Mouse (Mus musculus): Measurements from ENCODE around the gene Spsb2.
A peak's percentile ranks its signal among the peaks of the same experiment; 100 is the strongest.
"Not testable (repeated sequence)": the region's sequence is repeated elsewhere in the genome, so short reads cannot be mapped to it uniquely, and the experiment has no call there.

Spsb2 gene

DNA sequence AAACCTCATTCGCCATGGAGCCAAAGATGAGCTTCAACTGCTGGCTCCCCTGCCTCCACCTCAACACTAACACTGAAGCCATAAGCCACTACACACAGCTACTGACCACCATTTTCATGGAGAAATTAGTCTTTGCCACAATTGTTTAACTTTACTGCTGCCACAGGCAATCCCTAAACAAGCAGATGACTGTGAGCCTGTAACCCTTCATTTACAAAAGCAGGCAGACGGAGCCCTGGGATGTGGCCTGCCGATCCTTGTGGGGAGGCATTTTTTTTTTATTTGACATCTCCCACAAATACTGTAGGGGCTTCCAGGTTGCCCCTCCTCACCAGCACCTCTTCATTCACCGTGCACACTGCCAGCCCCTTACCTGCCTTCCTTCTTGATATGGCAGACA lies 8.2 kb downstream of the Spsb2 start:
- DNase-seq (ENCODE audit: low read depth in 2 of 2, low spot score in 2 of 2) = no peak

DNA sequence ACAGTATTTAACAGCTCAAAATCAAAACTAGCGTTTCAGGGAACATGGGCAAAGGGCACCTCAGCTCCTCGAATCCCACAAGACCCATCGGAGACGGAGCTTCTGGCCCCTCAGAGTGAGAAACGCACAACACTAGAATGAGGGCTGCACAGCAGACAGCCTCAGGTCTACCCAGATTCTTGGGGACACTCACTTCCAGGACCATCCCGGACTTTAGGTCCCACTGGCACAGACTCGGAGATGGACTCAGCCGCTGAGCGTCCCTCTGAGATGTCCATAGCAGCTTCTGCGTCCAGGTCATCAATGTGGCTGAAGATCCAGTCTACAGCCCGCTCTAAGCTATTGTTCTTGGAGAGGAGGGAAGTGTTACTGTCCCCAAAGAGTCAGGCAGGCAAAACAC lies 8.7 kb downstream of the Spsb2 start:
- no peak for DNase-seq (ENCODE audit: low read depth in 2 of 2, low spot score in 2 of 2)

GRCm38 (mm10) chr6:124817563-124817962 lies 9.1 kb downstream of the Spsb2 start:
- no peak for DNase-seq (ENCODE audit: low read depth in 2 of 2, low spot score in 2 of 2)

DNA sequence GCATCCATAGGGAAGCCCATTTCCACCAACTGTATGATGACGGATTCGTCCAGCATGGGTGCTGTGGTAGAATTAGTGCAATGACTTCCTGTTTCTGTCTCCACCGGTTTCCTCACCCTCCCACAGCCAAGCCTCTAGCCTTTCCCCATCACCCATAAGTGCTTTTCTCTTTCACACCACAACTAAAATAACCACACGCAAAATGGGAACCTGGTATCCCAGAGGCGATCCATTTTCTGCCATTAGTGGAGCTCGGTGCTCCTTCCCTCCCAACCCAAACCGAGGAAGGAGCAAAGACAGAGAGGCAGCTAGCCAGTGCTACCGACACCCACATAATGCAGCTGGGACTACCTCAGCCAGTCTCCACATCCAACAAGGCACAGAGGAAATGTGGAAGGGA lies 9.5 kb downstream of the Spsb2 start:
- no peak for DNase-seq (ENCODE audit: low read depth in 2 of 2, low spot score in 2 of 2)

DNA sequence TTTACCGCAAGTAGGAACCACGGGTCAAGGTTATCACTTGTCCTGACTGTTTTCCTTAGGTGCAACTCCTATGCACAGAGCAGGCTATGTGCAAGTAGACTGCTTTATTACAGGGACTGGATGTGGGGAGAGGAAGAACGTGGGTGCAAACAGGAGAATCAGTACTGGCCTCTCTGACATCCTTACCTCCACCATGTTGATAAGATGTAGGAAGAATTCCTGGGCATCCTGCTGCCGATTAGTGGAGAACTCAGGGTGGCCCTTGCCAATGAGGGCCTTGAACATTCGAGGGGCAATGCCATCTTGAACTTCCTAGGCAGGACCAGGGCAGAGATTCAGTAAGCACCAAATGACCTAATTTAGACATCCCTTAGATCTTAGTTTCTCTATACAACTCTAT lies 12.4 kb downstream of the Spsb2 start:
- no peak for DNase-seq (ENCODE audit: low read depth in 2 of 2, low spot score in 2 of 2)

GRCm38 (mm10) chr6:124822049-124822448 lies 13.6 kb downstream of the Spsb2 start:
- DNase-seq (ENCODE audit: low read depth in 2 of 2, low spot score in 2 of 2) = no peak

- DNase-seq (ENCODE audit: low read depth in 2 of 2, low spot score in 2 of 2) = no peak
Observed at GRCm38 (mm10) chr6:124828101-124828592, 19.7 kb downstream of the Spsb2 start.

GRCm38 (mm10) chr6:124828868-124829798 lies 20.7 kb downstream of the Spsb2 start, which contains the start of the genes Usp5 and Cdca3:
TSS of gene Usp5 (minus strand) at chr6:124829484.
TSS of gene Cdca3 (plus strand) at chr6:124829547.
- peak; percentile 96 to 97 for DNase-seq (ENCODE audit: low read depth in 2 of 2, low spot score in 2 of 2)

- peak; percentile 85 to 89 for DNase-seq (ENCODE audit: low read depth in 2 of 2, low spot score in 2 of 2)
Observed at GRCm38 (mm10) chr6:124829799-124830700, 21.6 kb downstream of the Spsb2 start.

GRCm38 (mm10) chr6:124831199-124831598 lies 22.7 kb downstream of the Spsb2 start:
- DNase-seq (ENCODE audit: low read depth in 2 of 2, low spot score in 2 of 2) = not testable (repeated sequence)

DNA sequence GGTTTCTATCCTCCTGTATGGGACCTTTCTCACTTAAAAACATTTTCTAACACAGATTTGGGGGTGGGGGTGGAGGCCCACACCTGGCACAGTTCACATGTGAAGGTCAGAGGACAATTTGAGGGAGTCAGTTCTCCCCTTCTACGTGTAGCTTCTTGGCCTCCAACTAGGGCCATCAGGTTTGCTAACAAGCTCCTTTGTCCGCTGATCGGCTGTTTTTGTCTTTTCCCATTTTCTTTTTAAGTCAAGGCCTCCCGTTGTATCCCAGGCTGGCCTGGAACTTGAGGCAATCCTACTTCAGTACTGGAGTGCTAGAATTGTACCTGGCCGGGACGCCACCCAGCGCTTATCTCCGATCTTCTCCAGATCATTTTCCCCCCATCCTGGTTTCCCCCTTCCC lies 23.2 kb downstream of the Spsb2 start:
- DNase-seq (ENCODE audit: low read depth in 2 of 2, low spot score in 2 of 2) = no peak

- no peak for DNase-seq (ENCODE audit: low read depth in 2 of 2, low spot score in 2 of 2)
Observed at GRCm38 (mm10) chr6:124834512-124835081, 26.1 kb downstream of the Spsb2 start.

DNA sequence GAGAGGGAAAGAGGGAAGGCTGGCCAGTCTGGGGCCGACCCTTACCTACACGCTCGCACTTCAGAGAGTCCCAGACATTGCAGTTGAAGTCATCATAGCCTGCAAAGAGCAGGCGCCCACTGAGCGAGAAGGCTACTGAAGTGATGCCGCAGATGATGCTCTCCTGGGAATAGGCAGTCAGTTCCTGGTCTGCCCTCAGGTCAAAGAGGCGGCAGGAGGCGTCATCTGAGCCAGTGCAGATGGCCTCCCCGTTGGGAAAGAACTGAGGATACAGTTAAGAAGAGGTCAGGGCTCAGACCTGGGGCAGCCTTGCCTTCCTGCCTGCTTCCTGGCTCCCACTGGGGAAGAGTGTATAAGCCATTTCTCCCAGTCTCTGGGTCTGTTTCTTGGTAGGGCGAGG lies 27.1 kb downstream of the Spsb2 start:
- no peak for DNase-seq (ENCODE audit: low read depth in 2 of 2, low spot score in 2 of 2)

DNA sequence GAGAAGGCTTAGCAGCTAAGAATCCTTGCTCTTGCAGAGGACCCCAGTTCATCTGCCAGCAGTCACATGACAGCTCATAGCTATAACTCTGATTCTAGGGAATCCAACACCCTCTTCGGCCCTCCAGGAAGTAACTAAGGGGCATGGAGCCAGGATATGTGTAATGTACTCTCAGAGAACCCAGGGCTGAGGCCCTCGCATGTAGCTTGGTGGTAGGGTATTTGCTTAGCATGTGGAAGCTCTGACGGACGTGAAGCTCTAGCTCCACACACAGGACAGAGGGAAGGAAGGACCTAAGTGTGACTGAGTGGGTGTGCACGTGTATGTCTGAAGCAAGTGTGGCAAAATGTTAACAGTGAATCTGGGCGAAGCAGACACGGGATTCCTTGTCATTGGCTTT lies 27.9 kb downstream of the Spsb2 start:
- no peak for DNase-seq (ENCODE audit: low read depth in 2 of 2, low spot score in 2 of 2)

DNA sequence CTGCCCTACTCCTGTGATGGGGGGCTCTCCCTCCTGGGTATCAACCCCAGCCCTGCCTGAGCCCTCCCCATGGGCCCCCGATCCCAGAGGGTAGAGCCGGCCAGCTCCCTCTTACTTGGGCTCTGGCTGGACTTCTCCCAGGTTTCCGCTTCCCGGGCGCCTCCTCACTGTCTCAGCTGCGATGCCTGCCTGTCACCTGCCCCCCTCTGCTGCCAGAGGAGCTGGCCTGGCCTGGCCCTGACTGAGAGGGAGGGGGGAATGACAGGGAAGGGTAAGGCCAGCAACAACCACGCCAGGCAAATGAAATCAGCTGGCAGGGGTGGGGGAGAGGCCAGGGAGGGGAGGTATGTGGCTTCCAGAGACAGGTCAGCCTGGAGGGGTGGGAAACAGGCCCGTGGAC lies 31.3 kb downstream of the Spsb2 start:
- no peak for DNase-seq (ENCODE audit: low read depth in 2 of 2, low spot score in 2 of 2)

DNA sequence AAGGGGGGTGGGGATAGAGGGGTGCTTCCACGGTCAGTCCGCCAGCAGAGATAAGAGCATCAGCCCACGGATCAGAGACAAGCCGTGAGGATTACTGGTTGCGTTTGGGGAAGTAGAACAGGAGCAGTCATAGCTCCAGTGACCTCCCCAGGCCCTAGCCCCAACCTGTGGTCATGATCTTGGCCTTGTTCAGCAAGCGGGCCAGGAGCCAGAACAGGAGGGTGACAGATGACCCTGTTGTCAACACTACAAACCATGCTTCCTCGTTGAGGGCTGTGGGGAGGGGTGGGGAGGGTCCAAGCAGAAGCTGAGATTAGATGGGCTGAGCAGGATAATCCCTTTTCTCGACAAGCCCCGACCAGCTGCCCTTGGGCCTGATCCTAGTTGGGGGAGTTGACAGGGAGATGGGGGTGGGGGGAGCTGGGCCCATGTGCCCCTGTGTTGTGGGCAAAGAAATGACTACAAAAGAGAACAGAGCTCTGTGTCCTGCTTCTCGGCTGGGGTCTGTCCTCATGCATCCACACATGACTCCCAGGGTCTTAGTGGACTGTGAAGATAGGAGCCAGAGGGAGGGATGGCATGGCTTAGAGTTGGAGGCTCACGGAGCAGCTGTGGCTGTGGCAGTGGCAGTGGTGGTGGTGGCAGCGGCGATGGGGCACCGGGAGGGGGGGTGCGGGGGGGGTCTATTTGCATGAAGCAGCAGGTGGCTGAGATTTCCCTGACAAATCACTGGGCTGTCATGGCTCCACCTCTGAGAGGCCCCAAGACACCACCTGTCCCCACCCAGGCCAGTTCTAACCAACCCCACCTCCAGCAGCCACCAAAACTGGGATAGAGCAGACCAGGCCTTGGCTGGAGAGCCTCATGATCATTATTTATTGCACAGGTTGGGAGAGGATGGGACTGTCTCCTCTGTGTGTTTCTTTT lies 32.0 kb downstream of the Spsb2 start, which contains the start of gene Gnb3:
Gnb3 (minus strand) TSS at position 35 of the 927 bp plus-strand sequence.
- no peak for DNase-seq (ENCODE audit: low read depth in 2 of 2, low spot score in 2 of 2)

GRCm38 (mm10) chr6:124847305-124847704 lies 38.8 kb downstream of the Spsb2 start:
- DNase-seq (ENCODE audit: low read depth in 2 of 2, low spot score in 2 of 2) = peak; percentile 92 to 97

GRCm38 (mm10) chr6:124850535-124850934 lies 42.1 kb downstream of the Spsb2 start:
- no peak for DNase-seq (ENCODE audit: low read depth in 2 of 2, low spot score in 2 of 2)

- DNase-seq (ENCODE audit: low read depth in 2 of 2, low spot score in 2 of 2) = no peak
Observed at GRCm38 (mm10) chr6:124854647-124855046, 46.2 kb downstream of the Spsb2 start.

DNA sequence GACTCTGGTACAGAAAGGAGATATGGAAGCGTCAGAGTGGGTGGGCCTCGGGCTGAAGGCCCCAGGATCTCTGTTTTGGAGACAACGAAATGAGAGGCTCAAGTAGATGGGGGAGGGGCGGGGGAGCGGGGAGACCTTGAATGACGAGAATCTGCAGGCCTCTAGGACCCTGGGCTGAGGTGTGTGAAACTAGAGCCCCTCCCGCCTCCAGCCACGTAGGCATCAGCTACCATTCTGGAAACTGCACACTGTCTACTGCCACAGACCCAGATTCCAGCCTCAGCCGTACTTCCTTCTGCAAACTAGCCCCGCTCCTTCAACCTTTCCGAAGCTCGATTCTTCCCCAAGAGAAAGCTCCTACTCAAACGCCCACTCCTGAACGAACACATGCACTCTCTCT lies 47.9 kb downstream of the Spsb2 start:
- no peak for DNase-seq (ENCODE audit: low read depth in 2 of 2, low spot score in 2 of 2)

Measured in CD8-positive naive resting alpha-beta T cell, adult 2 months (primary cell).